ENCODE assay signal across 28 mouse cellular contexts in the genomic region with DNA sequence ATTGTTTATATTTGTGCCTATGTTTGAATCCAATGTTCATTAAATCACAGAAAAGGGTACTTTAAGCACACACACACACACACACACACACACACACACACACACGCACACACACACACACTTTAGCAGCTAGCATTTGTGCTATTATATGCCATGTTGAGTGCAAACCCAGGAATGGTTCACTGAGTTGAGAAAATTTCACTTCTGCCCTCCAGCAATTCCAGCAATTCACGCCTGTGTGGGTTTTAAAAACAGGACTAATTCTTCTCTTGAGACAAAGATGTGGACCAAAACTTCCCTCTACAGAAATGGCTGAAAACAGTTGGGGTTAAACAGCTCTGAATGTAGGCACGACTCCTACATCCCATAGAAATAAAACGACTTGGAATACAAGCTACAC.
DNase-seq lines count a peak whose midpoint lies in the region; ATAC-seq and TF ChIP-seq lines count a peak whose summit lies in the region.
"Had no signal": no experiment of that assay in that cellular context is flagged by ENCODE, and none has a peak within 500 bp of the region (broad histone marks: within the 10 kb centered on the region; RNA-seq: fewer than 3 reads in every experiment).

No protein-coding gene starts in this region.

- no peak for ATAC-seq in kidney, postnatal 0 days (replicated peaks; ENCODE audit: low FRiP score, low read depth)
- ATAC-seq: forebrain, embryonic 14.5 days; forebrain, postnatal 0 days; hindbrain, postnatal 0 days had no signal

- H3K36me3 ChIP-seq in kidney, postnatal 0 days (ENCODE audit: insufficient read depth, low read length) = no peaks in the 10 kb centered on the region
- H3K36me3 ChIP-seq: embryonic facial prominence, embryonic 12.5 days; embryonic facial prominence, embryonic 15.5 days; G1E; heart, embryonic 12.5 days; heart, embryonic 15.5 days had no signal

- WGBS in kidney, postnatal 0 days = 64% methylated on average over 4 of the region's 4 CpGs

- no peaks in the 10 kb centered on the region for H3K4me1 ChIP-seq in kidney, postnatal 0 days (replicated peaks; ENCODE audit: insufficient read depth, low read length)
- H3K4me1 ChIP-seq: embryonic facial prominence, embryonic 12.5 days; embryonic facial prominence, embryonic 15.5 days; heart, embryonic 12.5 days; heart, embryonic 15.5 days had no signal

- TF ChIP-seq CTCF in kidney, postnatal 0 days (IDR thresholded peaks at IDR 0.05; ENCODE audit: low read depth) = no peak

- H3K4me3 ChIP-seq in kidney, postnatal 0 days (replicated peaks; ENCODE audit: low read depth, low read length) = no peak overlapping the region
- H3K4me3 ChIP-seq: embryonic facial prominence, embryonic 12.5 days; embryonic facial prominence, embryonic 15.5 days; gastrocnemius, adult 2 months; heart, embryonic 12.5 days; heart, embryonic 15.5 days had no signal

- H3K9ac ChIP-seq in kidney, postnatal 0 days (ENCODE audit: low read depth, low read length) = no peak overlapping the region
- H3K9ac ChIP-seq: embryonic facial prominence, embryonic 12.5 days; embryonic facial prominence, embryonic 15.5 days; forebrain, postnatal 0 days; heart, embryonic 12.5 days; heart, embryonic 15.5 days; hindbrain, embryonic 14.5 days had no signal

- H3K4me2 ChIP-seq in kidney, postnatal 0 days (ENCODE audit: low read length) = no peak overlapping the region
- H3K4me2 ChIP-seq: embryonic facial prominence, embryonic 12.5 days; embryonic facial prominence, embryonic 15.5 days; heart, embryonic 12.5 days; heart, embryonic 15.5 days; hindbrain, embryonic 14.5 days had no signal

- H3K27ac ChIP-seq in kidney, postnatal 0 days = 0 out of 2 replicates have a peak overlapping the region, but pooled peaks have one; percentile 1
- H3K27ac ChIP-seq: embryonic facial prominence, embryonic 12.5 days; embryonic facial prominence, embryonic 15.5 days; gastrocnemius, adult 2 months; heart, embryonic 15.5 days; hindbrain, embryonic 14.5 days; hindbrain, postnatal 0 days had no signal

- no peaks in the 10 kb centered on the region for H3K27me3 ChIP-seq in kidney, postnatal 0 days (ENCODE audit: insufficient read depth, low read length)
- H3K27me3 ChIP-seq: CH12.LX; embryonic facial prominence, embryonic 12.5 days; embryonic facial prominence, embryonic 15.5 days; heart, embryonic 12.5 days; heart, embryonic 15.5 days had no signal

- no peaks in the 10 kb centered on the region for H3K9me3 ChIP-seq in kidney, postnatal 0 days (replicated peaks; ENCODE audit: low read length)
- H3K9me3 ChIP-seq: embryonic facial prominence, embryonic 12.5 days; embryonic facial prominence, embryonic 15.5 days; G1E; heart, embryonic 12.5 days; heart, embryonic 15.5 days had no signal

- DNase-seq in kidney, adult 11 months = peak; percentile 49
- DNase-seq in kidney, postnatal 10 days = no peak
- peak; percentile 67 for DNase-seq in retina, postnatal 1 day
- DNase-seq in retina, embryonic 14.5 days (ENCODE audit: low spot score) = no peak
- DNase-seq in kidney, postnatal 0 days (ENCODE audit: low spot score) = no peak
- no peak for DNase-seq in testis, postnatal 14 days (ENCODE audit: low spot score)
- DNase-seq in B cell, adult 2 months = no peak
- DNase-seq in heart, postnatal 4 days = no peak
- DNase-seq: adrenal gland, adult 2 months; adrenal gland, postnatal 14 days; cerebellum, adult 11-12 months; cerebellum, adult 9-10 months; cerebellum, postnatal 14 days; forebrain, postnatal 0 days; gastrocnemius, adult 2 months; gastrocnemius, postnatal 25 days; heart, adult 18-20 months; heart, postnatal 10 days; heart, postnatal 36 days had no signal

Comparison
In these comparisons a context has a peak if more than half of its experiments do, and no peak if none do; other contexts are left out.
1. DNase-seq: peak in kidney, adult 11 months (single experiment) and retina, postnatal 1 day (single experiment); none in kidney, postnatal 10 days (single experiment), retina, embryonic 14.5 days (single experiment), kidney, postnatal 0 days (single experiment), testis, postnatal 14 days (single experiment), B cell, adult 2 months (0 of 2) and heart, postnatal 4 days (single experiment).